In genomic region chr9:88547851-88548613, GRCm38 (mm10) we compare ENCODE assay signal across 8 mouse cellular contexts. TPM values are rescaled to one million over a fixed set of nuclear protein-coding genes. Genes with fewer than 3 reads are reported as not detected.
DNase-seq lines count a peak whose midpoint lies in the region; ATAC-seq and TF ChIP-seq lines count a peak whose summit lies in the region.

TSS of gene Zfp949 (plus strand) at chr9:88548020.

- no peaks in the 10 kb centered on the region for H3K9me3 ChIP-seq in heart, embryonic 10.5 days
- H3K9me3 ChIP-seq in kidney, embryonic 14.5 days (ENCODE audit: control insufficient read depth, low read length): no peaks in the 10 kb centered on the region
- no peaks in the 10 kb centered on the region for H3K9me3 ChIP-seq in limb, embryonic 14.5 days (ENCODE audit: control insufficient read depth, low read length)
- 0 out of 2 replicates have a peak, but pooled peaks cover under 1% of the 10 kb centered on the region for H3K9me3 ChIP-seq in midbrain, embryonic 16.5 days (replicated peaks; ENCODE audit: control insufficient read depth, low read length, poor library complexity, severe bottlenecking)

- under 1% methylated on average over 30 of the region's 30 CpGs for WGBS in heart, embryonic 10.5 days
- under 1% methylated on average over 30 of the region's 30 CpGs for WGBS in kidney, embryonic 14.5 days
- 0% methylated on average over 30 of the region's 30 CpGs for WGBS in limb, embryonic 14.5 days
- WGBS in midbrain, embryonic 16.5 days: under 1% methylated on average over 30 of the region's 30 CpGs

- no peaks in the 10 kb centered on the region for H3K27me3 ChIP-seq in heart, embryonic 10.5 days (ENCODE audit: insufficient read depth, poor library complexity, severe bottlenecking)
- no peaks in the 10 kb centered on the region for H3K27me3 ChIP-seq in kidney, embryonic 14.5 days (ENCODE audit: control insufficient read depth, insufficient read depth, low read length)
- H3K27me3 ChIP-seq in limb, embryonic 14.5 days (ENCODE audit: control insufficient read depth, insufficient read depth, low read length): no peaks in the 10 kb centered on the region
- H3K27me3 ChIP-seq in midbrain, embryonic 16.5 days (ENCODE audit: control insufficient read depth, insufficient read depth, low read depth, low read length): no peaks in the 10 kb centered on the region

- peak; percentile 16; the same call in 1 of the 2 replicates for TF ChIP-seq POLR2A in brain, embryonic 14.5 days (IDR thresholded peaks at IDR 0.05; ENCODE audit: borderline replicate concordance, extremely low read depth, insufficient read depth, insufficient read length, poor library complexity, severe bottlenecking)
- peak; percentile 46; the same call in 1 of the 2 replicates for TF ChIP-seq POLR2A in limb, embryonic 14.5 days (IDR thresholded peaks at IDR 0.05; ENCODE audit: borderline replicate concordance, extremely low read depth, insufficient read depth, insufficient read length)

- peak within 1 kb of the TSS; percentile 63 for H3K9ac ChIP-seq in kidney, embryonic 14.5 days (ENCODE audit: low read depth, low read length)
- peak within 1 kb of the TSS; percentile 67 for H3K9ac ChIP-seq in limb, embryonic 14.5 days (ENCODE audit: low read depth, low read length, severe bottlenecking)
- H3K9ac ChIP-seq in midbrain, embryonic 16.5 days (ENCODE audit: low read depth, low read length): peak within 1 kb of the TSS; percentile 64

- DNase-seq in CD4-positive helper T cell, adult 2 months (ENCODE audit: low read depth, low spot score): peak; percentile 89
- peak; percentile 96 for DNase-seq in brain, embryonic 14.5 days (ENCODE audit: low read depth)
- peak; percentile 87 for DNase-seq in heart, embryonic 10.5 days (ENCODE audit: low spot score)
- peak; percentile 94 for DNase-seq in limb, embryonic 14.5 days (ENCODE audit: low spot score)
- peak; percentile 72 to 81 for DNase-seq in spleen, postnatal 10 days (ENCODE audit: low spot score in 2 of 2)

- H3K27ac ChIP-seq in heart, embryonic 10.5 days: peak within 1 kb of the TSS; percentile 88
- peak within 1 kb of the TSS; percentile 68 for H3K27ac ChIP-seq in kidney, embryonic 14.5 days (ENCODE audit: low read depth, low read length)
- peak within 1 kb of the TSS; percentile 85 for H3K27ac ChIP-seq in limb, embryonic 14.5 days (replicated peaks; ENCODE audit: low read depth, low read length)
- H3K27ac ChIP-seq in midbrain, embryonic 16.5 days (ENCODE audit: low read length): peak within 1 kb of the TSS; percentile 78

- peak within 1 kb of the TSS; percentile 52 for H3K4me2 ChIP-seq in kidney, embryonic 14.5 days (replicated peaks; ENCODE audit: low read depth, low read length)
- peak within 1 kb of the TSS; percentile 58 for H3K4me2 ChIP-seq in limb, embryonic 14.5 days (replicated peaks; ENCODE audit: low read depth, low read length, severe bottlenecking)
- peak within 1 kb of the TSS; percentile 86 for H3K4me2 ChIP-seq in midbrain, embryonic 16.5 days (ENCODE audit: low read length)

- ATAC-seq in erythroblast, adult 5-6 weeks (replicated peaks; ENCODE audit: low FRiP score, poor library complexity, severe bottlenecking): peak; percentile 90
- peak; percentile 91 for ATAC-seq in kidney, embryonic 14.5 days (ENCODE audit: low FRiP score, low TSS enrichment)
- peak; percentile 89 for ATAC-seq in limb, embryonic 14.5 days (ENCODE audit: low FRiP score, low read depth)
- peak; percentile 97 for ATAC-seq in midbrain, embryonic 16.5 days

- H3K4me3 ChIP-seq in heart, embryonic 10.5 days: peak within 1 kb of the TSS; percentile 90
- peak within 1 kb of the TSS; percentile 78 for H3K4me3 ChIP-seq in kidney, embryonic 14.5 days (ENCODE audit: low read length)
- peak within 1 kb of the TSS; percentile 71 for H3K4me3 ChIP-seq in limb, embryonic 14.5 days (replicated peaks; ENCODE audit: low read length)
- H3K4me3 ChIP-seq in midbrain, embryonic 16.5 days (ENCODE audit: low read depth, low read length): peak within 1 kb of the TSS; percentile 50

- TF ChIP-seq CTCF in brain, embryonic 14.5 days (IDR thresholded peaks at IDR 0.05; ENCODE audit: borderline replicate concordance, extremely low read depth, insufficient read depth, insufficient read length): no peak

- peaks cover 13% of the 10 kb centered on the region; the same call in 1 of the 2 replicates for H3K4me1 ChIP-seq in heart, embryonic 10.5 days
- peaks cover 12% of the 10 kb centered on the region; the same call in 1 of the 2 replicates for H3K4me1 ChIP-seq in kidney, embryonic 14.5 days (ENCODE audit: control insufficient read depth, insufficient read depth, low read length)
- H3K4me1 ChIP-seq in limb, embryonic 14.5 days (ENCODE audit: control insufficient read depth, insufficient read depth, low read length): peaks cover 15% of the 10 kb centered on the region
- peaks cover 28% of the 10 kb centered on the region for H3K4me1 ChIP-seq in midbrain, embryonic 16.5 days (ENCODE audit: control insufficient read depth, insufficient read depth, low read length)

- 0 out of 2 replicates have a peak, but pooled peaks cover 5% of the 10 kb centered on the region for H3K36me3 ChIP-seq in heart, embryonic 10.5 days
- H3K36me3 ChIP-seq in kidney, embryonic 14.5 days (ENCODE audit: control insufficient read depth, insufficient read depth, low read length): no peaks in the 10 kb centered on the region
- peaks cover 17% of the 10 kb centered on the region; the same call in 1 of the 2 replicates for H3K36me3 ChIP-seq in limb, embryonic 14.5 days (ENCODE audit: control insufficient read depth, insufficient read depth, low read length)
- peaks cover 5% of the 10 kb centered on the region; the same call in 1 of the 2 replicates for H3K36me3 ChIP-seq in midbrain, embryonic 16.5 days (ENCODE audit: control insufficient read depth, insufficient read depth, low read length)

RNA-seq across cellular contexts. Expression of gene Zfp949, which starts in this region (rescaled TPM):
- polyA plus RNA-seq in brain, embryonic 14.5 days (2012; rRNA removed): 11.0 and 13.9 TPM in 2 replicates
- 46.2 and 62.8 TPM in 2 replicates for total RNA-seq in erythroblast, adult 5-6 weeks (2015; ENCODE audit: low replicate concordance)
- total RNA-seq in erythroblast, adult 5-6 weeks (2017; ENCODE audit: low replicate concordance): 79.1 and 99.0 TPM in 2 replicates
- polyA plus RNA-seq in heart, embryonic 10.5 days (2016; fragmentation: Nextera tagmentation; extraction: Ambion mirVana): 6.2 and 6.5 TPM in 2 replicates
- 7.4 and 9.0 TPM in 2 replicates for polyA plus RNA-seq in kidney, embryonic 14.5 days (2014; fragmentation: Nextera tagmentation; extraction: Ambion mirVana)
- polyA plus RNA-seq in limb, embryonic 14.5 days (2012; rRNA removed): 8.2 TPM in 2 replicates
- polyA plus RNA-seq in limb, embryonic 14.5 days (2014; fragmentation: Nextera tagmentation; extraction: Ambion mirVana): 10.1 and 12.4 TPM in 2 replicates
- 20.0 and 22.4 TPM in 2 replicates for polyA plus RNA-seq in midbrain, embryonic 16.5 days (2015; fragmentation: Nextera tagmentation; extraction: Ambion mirVana)

Comparison
In these comparisons a context has a peak if more than half of its experiments do, and no peak if none do; other contexts are left out.
1. Peak in every context shown above with its lines: DNase-seq, ATAC-seq, H3K4me3 ChIP-seq and H3K27ac ChIP-seq.